Mouse (Mus musculus): ENCODE results near the gene Aff1. TPM values are rescaled to one million over a fixed set of nuclear protein-coding genes. Genes with fewer than 3 reads are reported as not detected.

Aff1 gene
- polyA plus RNA-seq, 1 experiment from 2014 or later, result 2.7 TPM

DNA sequence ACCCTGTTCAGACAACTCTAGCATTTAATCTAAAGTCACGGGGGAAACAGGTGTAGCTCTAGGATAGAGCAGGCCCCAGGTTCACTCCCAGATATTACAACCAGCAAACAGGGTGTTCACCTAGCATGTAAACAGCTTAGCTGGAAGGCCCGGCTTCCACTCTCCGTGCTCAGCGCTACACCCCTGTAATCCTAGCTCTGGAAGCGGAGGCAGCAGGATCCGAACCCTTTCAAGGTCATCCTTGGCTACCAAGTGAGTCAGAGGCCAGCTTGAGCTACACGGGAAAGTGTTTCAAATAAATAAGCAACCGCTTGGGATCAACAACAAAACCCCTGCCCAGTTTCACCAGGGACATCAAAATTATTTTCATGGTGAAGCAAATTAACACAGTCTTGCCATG is 2.0 kb upstream of the Aff1 start:
- WGBS, result 88% methylated on average over 8 of the region's 8 CpGs
- no peak for ATAC-seq (ENCODE audit: low FRiP score)

DNA sequence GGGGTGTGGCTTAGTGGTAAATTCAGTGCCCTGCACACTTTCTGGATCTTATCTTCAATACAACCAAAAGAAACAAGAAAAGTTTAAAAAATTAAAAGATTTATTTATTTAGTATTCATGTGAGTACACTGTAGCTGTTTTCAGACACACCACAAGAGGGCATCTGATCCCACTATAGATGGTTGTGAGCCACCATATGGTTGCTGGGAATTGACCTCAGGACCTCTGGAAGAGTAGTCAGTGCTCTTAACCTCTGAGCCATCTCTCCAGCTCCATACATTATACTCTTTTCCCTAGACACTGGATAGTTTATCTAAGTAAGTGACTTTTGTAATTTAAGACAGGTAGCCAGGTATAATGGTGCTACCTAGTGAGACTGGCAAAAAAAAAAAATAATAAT is 1.0 kb upstream of the Aff1 start:
- ATAC-seq (ENCODE audit: low FRiP score) (no peak), DNase-seq (ENCODE audit: low spot score) (no peak)
- H3K27me3 ChIP-seq (ENCODE audit: control insufficient read depth, insufficient read depth, low read length), result peaks cover 26% of the 10 kb centered on the region
- H3K36me3 ChIP-seq (replicated peaks; ENCODE audit: control insufficient read depth, insufficient read depth), result no peaks in the 10 kb centered on the region
- peak overlapping the region; percentile 84; the same call in 1 of the 2 replicates for H3K4me2 ChIP-seq (replicated peaks)
- no peaks in the 10 kb centered on the region for H3K9me3 ChIP-seq (ENCODE audit: control insufficient read depth, low read length)
- H3K27ac ChIP-seq, result no peak overlapping the region
- H3K4me1 ChIP-seq (replicated peaks; ENCODE audit: control insufficient read depth, insufficient read depth, low read length), result peaks cover 6% of the 10 kb centered on the region; the same call in 1 of the 2 replicates
- H3K4me3 ChIP-seq (replicated peaks; ENCODE audit: low read length), result no peak overlapping the region
- no peak overlapping the region for H3K9ac ChIP-seq

More for the DNA sequence above, 2.0 kb upstream of the Aff1 start:
- Histone ChIP-seq H3K4me2 (replicated peaks) (no peak overlapping the region), H3K4me1 (replicated peaks; ENCODE audit: control insufficient read depth, insufficient read depth, low read length) (peaks cover 6% of the 10 kb centered on the region; the same call in 1 of the 2 replicates), H3K27ac (no peak overlapping the region), H3K36me3 (replicated peaks; ENCODE audit: control insufficient read depth, insufficient read depth) (no peaks in the 10 kb centered on the region), H3K27me3 (ENCODE audit: control insufficient read depth, insufficient read depth, low read length) (peaks cover 26% of the 10 kb centered on the region), H3K4me3 (replicated peaks; ENCODE audit: low read length) (no peak overlapping the region), H3K9ac (no peak overlapping the region), H3K9me3 (ENCODE audit: control insufficient read depth, low read length) (no peaks in the 10 kb centered on the region)
- no peak for DNase-seq (ENCODE audit: low spot score)

- Histone ChIP-seq H3K4me3 (replicated peaks; ENCODE audit: low read length) (peak overlapping the region; percentile 48), H3K36me3 (replicated peaks; ENCODE audit: control insufficient read depth, insufficient read depth) (no peaks in the 10 kb centered on the region), H3K27me3 (ENCODE audit: control insufficient read depth, insufficient read depth, low read length) (peaks cover 26% of the 10 kb centered on the region), H3K27ac (no peak overlapping the region), H3K9ac (peak overlapping the region; percentile 54), H3K4me2 (replicated peaks) (peak overlapping the region; percentile 84), H3K4me1 (replicated peaks; ENCODE audit: control insufficient read depth, insufficient read depth, low read length) (peaks cover 6% of the 10 kb centered on the region; the same call in 1 of the 2 replicates), H3K9me3 (ENCODE audit: control insufficient read depth, low read length) (no peaks in the 10 kb centered on the region)
- under 1% methylated on average over 34 of the region's 34 CpGs for WGBS
- DNase-seq (ENCODE audit: low spot score) (no peak), ATAC-seq (ENCODE audit: low FRiP score) (no peak)
These were observed 412 bp downstream of the Aff1 start for GRCm38 (mm10) chr5:103692531-103693040.

GRCm38 (mm10) chr5:103693041-103693641 is 967 bp downstream of the Aff1 start:
- Histone ChIP-seq H3K36me3 (replicated peaks; ENCODE audit: control insufficient read depth, insufficient read depth) (no peaks in the 10 kb centered on the region), H3K4me1 (replicated peaks; ENCODE audit: control insufficient read depth, insufficient read depth, low read length) (peaks cover 6% of the 10 kb centered on the region; the same call in 1 of the 2 replicates), H3K4me2 (replicated peaks) (peak overlapping the region; percentile 84), H3K27ac (no peak overlapping the region), H3K4me3 (replicated peaks; ENCODE audit: low read length) (peak overlapping the region; percentile 48), H3K9me3 (ENCODE audit: control insufficient read depth, low read length) (no peaks in the 10 kb centered on the region), H3K27me3 (ENCODE audit: control insufficient read depth, insufficient read depth, low read length) (peaks cover 26% of the 10 kb centered on the region), H3K9ac (no peak overlapping the region)
- ATAC-seq (ENCODE audit: low FRiP score) (no peak), DNase-seq (ENCODE audit: low spot score) (no peak)
- under 1% methylated on average over 28 of the region's 28 CpGs for WGBS

GRCm38 (mm10) chr5:103694094-103694493 is 1.9 kb downstream of the Aff1 start:
- Histone ChIP-seq H3K9me3 (ENCODE audit: control insufficient read depth, low read length) (no peaks in the 10 kb centered on the region), H3K9ac (no peak overlapping the region), H3K36me3 (replicated peaks; ENCODE audit: control insufficient read depth, insufficient read depth) (no peaks in the 10 kb centered on the region), H3K4me1 (replicated peaks; ENCODE audit: control insufficient read depth, insufficient read depth, low read length) (peaks cover 6% of the 10 kb centered on the region; the same call in 1 of the 2 replicates), H3K4me2 (replicated peaks) (no peak overlapping the region), H3K27ac (no peak overlapping the region), H3K27me3 (ENCODE audit: control insufficient read depth, insufficient read depth, low read length) (peaks cover 26% of the 10 kb centered on the region), H3K4me3 (replicated peaks; ENCODE audit: low read length) (no peak overlapping the region)
- DNase-seq (ENCODE audit: low spot score), result no peak
- no peak for ATAC-seq (ENCODE audit: low FRiP score)
- 55% methylated on average over 6 of the region's 6 CpGs for WGBS

GRCm38 (mm10) chr5:103697875-103698491 is 5.8 kb downstream of the Aff1 start:
- Histone ChIP-seq H3K27me3 (ENCODE audit: control insufficient read depth, insufficient read depth, low read length) (peaks cover 16% of the 10 kb centered on the region), H3K9me3 (ENCODE audit: control insufficient read depth, low read length) (no peaks in the 10 kb centered on the region), H3K36me3 (replicated peaks; ENCODE audit: control insufficient read depth, insufficient read depth) (no peaks in the 10 kb centered on the region), H3K4me3 (replicated peaks; ENCODE audit: low read length) (no peak overlapping the region), H3K27ac (no peak overlapping the region), H3K4me2 (replicated peaks) (no peak overlapping the region), H3K9ac (no peak overlapping the region), H3K4me1 (replicated peaks; ENCODE audit: control insufficient read depth, insufficient read depth, low read length) (0 out of 2 replicates have a peak, but pooled peaks cover 4% of the 10 kb centered on the region)
- WGBS, result 77% methylated on average over 5 of the region's 5 CpGs
- DNase-seq (ENCODE audit: low spot score) (no peak), ATAC-seq (ENCODE audit: low FRiP score) (no peak)

DNA sequence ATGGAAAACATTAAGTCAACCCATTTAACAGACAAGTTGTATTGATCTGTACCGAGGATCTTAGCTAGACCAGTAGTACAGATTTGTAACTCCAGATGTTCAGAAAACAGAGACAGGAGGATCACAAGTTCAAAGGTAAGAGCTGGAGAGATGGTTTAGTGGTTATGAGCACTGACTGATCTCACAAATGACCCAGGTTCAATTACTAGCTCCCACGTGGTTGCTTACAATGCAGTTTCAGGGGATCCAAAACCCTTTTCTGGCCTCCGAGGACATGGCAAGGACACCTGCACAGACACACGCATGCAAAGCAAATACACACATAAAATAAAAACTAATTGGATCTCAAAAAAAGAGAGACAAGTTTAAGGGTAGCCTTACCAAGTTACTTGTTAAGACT is 6.4 kb downstream of the Aff1 start:
- H3K4me2 ChIP-seq (replicated peaks), result no peak overlapping the region
- no peaks in the 10 kb centered on the region for H3K9me3 ChIP-seq (ENCODE audit: control insufficient read depth, low read length)
- H3K27ac ChIP-seq, result no peak overlapping the region
- DNase-seq (ENCODE audit: low spot score), result no peak
- 0 out of 2 replicates have a peak, but pooled peaks cover 4% of the 10 kb centered on the region for H3K4me1 ChIP-seq (replicated peaks; ENCODE audit: control insufficient read depth, insufficient read depth, low read length)
- ATAC-seq (ENCODE audit: low FRiP score), result no peak
- 85% methylated on average over 4 of the region's 4 CpGs for WGBS
- no peak overlapping the region for H3K9ac ChIP-seq
- H3K27me3 ChIP-seq (ENCODE audit: control insufficient read depth, insufficient read depth, low read length), result peaks cover 10% of the 10 kb centered on the region; the same call in 1 of the 2 replicates
- H3K36me3 ChIP-seq (replicated peaks; ENCODE audit: control insufficient read depth, insufficient read depth), result no peaks in the 10 kb centered on the region
- no peak overlapping the region for H3K4me3 ChIP-seq (replicated peaks; ENCODE audit: low read length)

DNA sequence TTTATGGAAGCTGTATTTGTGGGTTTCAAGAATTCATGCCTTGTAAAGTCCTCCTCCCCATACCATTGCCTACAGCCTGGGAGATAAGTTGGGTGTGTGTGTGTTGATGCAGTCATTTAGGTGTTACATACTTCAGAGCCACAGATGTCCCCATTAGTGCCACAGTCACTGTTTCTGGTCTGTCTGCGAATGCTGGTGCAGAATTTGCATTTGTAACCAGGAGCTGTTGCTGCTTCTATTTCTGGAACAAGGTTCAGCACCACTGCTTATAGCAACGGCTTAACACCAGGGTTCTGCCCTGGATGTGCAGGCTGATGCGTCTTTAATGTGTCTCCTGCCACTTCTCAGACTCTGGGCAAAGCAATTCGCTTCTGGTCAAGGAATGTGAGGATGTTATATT is 7.4 kb downstream of the Aff1 start:
- no peaks in the 10 kb centered on the region for H3K36me3 ChIP-seq (replicated peaks; ENCODE audit: control insufficient read depth, insufficient read depth)
- no peak for ATAC-seq (ENCODE audit: low FRiP score)

DNA sequence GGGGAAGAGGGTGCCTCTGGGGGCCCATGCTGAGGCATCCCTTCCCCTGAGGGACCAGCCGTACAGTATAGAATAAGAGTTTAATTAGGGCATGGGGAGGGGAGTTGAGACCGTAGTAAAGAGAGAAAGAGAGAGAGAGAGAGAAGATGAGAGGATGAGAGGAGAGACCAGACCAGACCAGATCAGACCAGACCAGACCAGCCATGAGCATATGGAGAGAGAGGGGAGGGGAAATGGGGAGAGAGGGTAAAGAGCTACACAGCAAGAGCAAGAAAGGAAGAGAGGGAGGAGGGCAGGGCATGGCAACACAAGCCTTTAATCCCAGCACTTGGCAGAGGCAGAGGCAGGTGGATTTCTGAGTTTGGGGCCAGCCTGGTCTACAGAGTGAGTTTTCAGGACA is 8.5 kb downstream of the Aff1 start:
- Histone ChIP-seq H3K9me3 (ENCODE audit: control insufficient read depth, low read length) (no peaks in the 10 kb centered on the region), H3K4me2 (replicated peaks) (no peak overlapping the region), H3K4me1 (replicated peaks; ENCODE audit: control insufficient read depth, insufficient read depth, low read length) (0 out of 2 replicates have a peak, but pooled peaks cover 4% of the 10 kb centered on the region), H3K4me3 (replicated peaks; ENCODE audit: low read length) (no peak overlapping the region), H3K27ac (no peak overlapping the region), H3K27me3 (ENCODE audit: control insufficient read depth, insufficient read depth, low read length) (no peaks in the 10 kb centered on the region), H3K9ac (no peak overlapping the region), H3K36me3 (replicated peaks; ENCODE audit: control insufficient read depth, insufficient read depth) (no peaks in the 10 kb centered on the region)
- whole genome bisulfite sequencing, result 86% methylated on average over 2 of the region's 2 CpGs
- ATAC-seq (ENCODE audit: low FRiP score), result no peak
- no peak for DNase-seq (ENCODE audit: low spot score)

More for the DNA sequence above, 7.4 kb downstream of the Aff1 start:
- WGBS, result 53% methylated on average over 4 of the region's 4 CpGs
- H3K9ac ChIP-seq, result no peak overlapping the region
- no peak overlapping the region for H3K4me2 ChIP-seq (replicated peaks)
- 0 out of 2 replicates have a peak, but pooled peaks cover 4% of the 10 kb centered on the region for H3K4me1 ChIP-seq (replicated peaks; ENCODE audit: control insufficient read depth, insufficient read depth, low read length)
- H3K4me3 ChIP-seq (replicated peaks; ENCODE audit: low read length), result no peak overlapping the region
- H3K27me3 ChIP-seq (ENCODE audit: control insufficient read depth, insufficient read depth, low read length), result peaks cover under 1% of the 10 kb centered on the region; the same call in 1 of the 2 replicates
- no peaks in the 10 kb centered on the region for H3K9me3 ChIP-seq (ENCODE audit: control insufficient read depth, low read length)
- H3K27ac ChIP-seq, result no peak overlapping the region
- no peak for DNase-seq (ENCODE audit: low spot score)
